Mouse (Mus musculus) forebrain, embryonic 12.5 days (tissue): ENCODE results near the gene Cd81. TPM values are rescaled to one million over a fixed set of nuclear protein-coding genes. Genes with fewer than 3 reads are reported as not detected.

Experiments used
- ATAC-seq: fragments of 200-750 bp; cut with Nextera tagmentation; 2 replicates; pipeline ENCODE4 v1.8.0; 2017; ENCODE audit warnings: moderate TSS enrichment; ENCODE audit not compliant: low FRiP score
- H3K27ac ChIP-seq: fragments of 300-500 bp; sonication (generic); 2 replicates; pipeline ENCODE4 v1.5.1; 2016; ENCODE audit warnings: mild to moderate bottlenecking
- H3K27me3 ChIP-seq: fragments of 300-500 bp; sonication (generic); 2 replicates; pipeline ENCODE4 v1.6.1; 2016; ENCODE audit warnings: mild to moderate bottlenecking
- H3K36me3 ChIP-seq: fragments of 300-500 bp; sonication (generic); replicated peaks from 2 replicates; pipeline ENCODE4 v1.6.1; 2016; ENCODE audit warnings: mild to moderate bottlenecking
- H3K4me1 ChIP-seq: fragments of 300-500 bp; sonication (generic); 2 replicates; pipeline ENCODE4 v1.6.1; 2016
- H3K4me2 ChIP-seq: fragments of 300-500 bp; sonication (generic); 2 replicates; pipeline ENCODE4 v1.6.1; 2016; ENCODE audit warnings: mild to moderate bottlenecking, moderate library complexity
- H3K4me3 ChIP-seq: fragments of 300-500 bp; sonication (generic); replicated peaks from 2 replicates; pipeline ENCODE4 v1.5.1; 2016; ENCODE audit warnings: mild to moderate bottlenecking
- H3K9ac ChIP-seq: fragments of 300-500 bp; sonication (generic); 2 replicates; pipeline ENCODE4 v1.6.1; 2016; ENCODE audit warnings: mild to moderate bottlenecking
- H3K9me3 ChIP-seq: fragments of 300-500 bp; sonication (generic); 2 replicates; pipeline ENCODE4 v1.6.1; 2016
- WGBS: fragments of 180-500 bp; shearing (Covaris S2); methylation state at CpG from one replicate; pipeline ENCODE4 v1.1.7; 2016; 5-methylcytosine and 5-hydroxymethylcytosine counted together
- polyA plus RNA-seq: library from polyadenylated mRNA; unstranded; fragments of >200 nt; fragmentation: Nextera tagmentation; extraction: Ambion mirVana; gene quantifications from 2 replicates; pipeline ENCODE4 v1.2.1, GENCODE M21; 2016

Cd81 gene
- 199 and 205 TPM in 2 replicates for polyA plus RNA-seq

- Histone ChIP-seq H3K4me2 (peak within 1 kb of the TSS; percentile 92), H3K9ac (peak within 1 kb of the TSS; percentile 89), H3K4me1 (peaks cover 42% of the 10 kb centered on the region), H3K36me3 (peaks cover 9% of the 10 kb centered on the region), H3K27me3 (no peaks in the 10 kb centered on the region), H3K4me3 (peak within 1 kb of the TSS; percentile 88), H3K9me3 (no peaks in the 10 kb centered on the region), H3K27ac (peak within 1 kb of the TSS; percentile 82)
- peak; percentile 89 for ATAC-seq
- under 1% methylated on average over 37 of the region's 37 CpGs for WGBS
These were observed at the start of gene Cd81 for GRCm38 (mm10) chr7:143052626-143053007. Gene Cd81, plus strand, starts transcription at chr7:143052739.

- Histone ChIP-seq H3K36me3 (no peaks in the 10 kb centered on the region), H3K4me3 (no peak within 1 kb of the TSS), H3K27ac (no peak within 1 kb of the TSS), H3K4me1 (0 out of 2 replicates have a peak, but pooled peaks cover 3% of the 10 kb centered on the region), H3K9me3 (no peaks in the 10 kb centered on the region), H3K27me3 (no peaks in the 10 kb centered on the region), H3K9ac (no peak within 1 kb of the TSS), H3K4me2 (no peak within 1 kb of the TSS)
- WGBS = 77% methylated on average over 4 of the region's 4 CpGs
- ATAC-seq = no peak
These were observed 47.7 kb upstream of the Cd81 start, which contains the start of gene Tspan32 for GRCm38 (mm10) chr7:143004727-143005343. Gene Tspan32, plus strand, starts transcription at chr7:143005046.

DNA sequence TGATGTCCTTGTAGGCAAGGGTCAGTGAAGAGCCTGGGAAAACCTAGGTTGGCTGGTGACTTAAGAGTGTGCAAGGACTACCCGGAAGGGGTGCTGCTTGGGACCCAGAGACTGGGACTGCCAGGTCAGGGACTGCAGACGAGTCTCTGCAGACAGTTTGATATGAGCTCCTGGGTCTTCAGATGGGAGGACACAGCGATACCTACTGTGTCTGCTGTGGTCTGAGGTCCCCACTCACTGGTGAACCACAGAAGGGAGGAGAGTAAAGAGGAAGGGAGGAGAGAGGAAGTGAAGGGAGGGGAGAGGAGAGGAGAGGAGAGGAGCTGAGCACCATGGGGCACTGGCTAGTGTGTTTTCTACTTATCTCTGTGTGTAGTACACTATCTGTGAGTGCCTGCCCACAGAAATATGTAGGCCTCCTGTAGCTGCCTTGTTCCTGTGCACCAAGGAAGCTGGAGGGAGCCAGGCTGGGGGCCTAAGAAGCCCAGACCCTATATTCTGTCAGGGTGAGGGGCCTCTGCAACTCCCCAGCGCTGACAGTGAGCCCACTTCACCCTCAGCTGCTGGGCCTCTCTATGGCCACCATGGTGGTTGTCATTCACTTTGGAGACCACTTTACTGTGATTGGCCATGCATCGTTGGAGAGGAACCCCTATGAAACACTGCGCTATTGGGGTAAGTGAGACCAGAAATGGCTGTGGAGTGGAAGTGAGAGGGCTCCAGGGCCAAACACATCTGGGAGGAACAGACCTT is 47.0 kb upstream of the Cd81 start:
- no peaks in the 10 kb centered on the region for H3K36me3 ChIP-seq
- WGBS = 88% methylated on average over 6 of the region's 6 CpGs
- no peak for ATAC-seq
- no peaks in the 10 kb centered on the region for H3K9me3 ChIP-seq
- H3K9ac ChIP-seq = no peak overlapping the region
- no peaks in the 10 kb centered on the region for H3K27me3 ChIP-seq
- no peak overlapping the region for H3K4me2 ChIP-seq
- no peak overlapping the region for H3K27ac ChIP-seq
- no peak overlapping the region for H3K4me3 ChIP-seq
- 0 out of 2 replicates have a peak, but pooled peaks cover 3% of the 10 kb centered on the region for H3K4me1 ChIP-seq

DNA sequence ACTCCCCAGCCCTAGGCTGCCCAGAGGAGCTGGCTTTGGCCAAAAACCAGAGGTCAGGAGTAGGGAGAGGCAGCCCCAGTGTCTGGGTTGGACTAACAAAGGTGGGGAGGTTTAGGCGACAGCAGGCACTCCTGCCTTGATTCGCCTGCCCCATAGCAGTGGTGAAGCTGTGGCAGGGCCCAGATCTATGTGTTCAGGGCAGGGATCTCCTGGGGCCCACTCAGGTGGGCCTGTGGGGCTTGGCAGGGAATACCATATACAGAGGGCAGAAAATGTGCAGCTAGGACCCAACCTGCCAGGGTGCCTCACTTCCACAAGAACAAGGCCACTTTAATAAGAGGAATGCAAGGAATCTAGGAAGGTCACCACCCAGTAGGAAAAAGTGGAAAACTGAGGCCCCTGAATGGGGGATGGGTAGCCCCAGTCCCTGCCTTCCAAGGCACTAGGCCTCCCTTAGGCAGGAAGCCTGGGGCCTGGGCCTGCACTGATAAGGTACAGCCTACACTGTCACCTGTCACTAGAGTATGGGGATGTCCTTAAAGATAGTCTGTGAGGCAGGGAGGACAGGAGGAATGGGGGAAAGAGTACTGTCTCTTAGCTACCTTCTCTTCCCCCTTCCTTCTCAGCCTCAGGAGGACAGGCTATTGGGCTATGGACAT is 46.3 kb upstream of the Cd81 start:
- no peaks in the 10 kb centered on the region for H3K27me3 ChIP-seq
- no peak overlapping the region for H3K9ac ChIP-seq
- ATAC-seq = no peak
- no peaks in the 10 kb centered on the region for H3K36me3 ChIP-seq
- WGBS = 76% methylated on average over 2 of the region's 2 CpGs
- H3K4me1 ChIP-seq = 0 out of 2 replicates have a peak, but pooled peaks cover 3% of the 10 kb centered on the region
- H3K4me3 ChIP-seq = no peak overlapping the region
- H3K27ac ChIP-seq = no peak overlapping the region
- H3K9me3 ChIP-seq = no peaks in the 10 kb centered on the region
- no peak overlapping the region for H3K4me2 ChIP-seq

DNA sequence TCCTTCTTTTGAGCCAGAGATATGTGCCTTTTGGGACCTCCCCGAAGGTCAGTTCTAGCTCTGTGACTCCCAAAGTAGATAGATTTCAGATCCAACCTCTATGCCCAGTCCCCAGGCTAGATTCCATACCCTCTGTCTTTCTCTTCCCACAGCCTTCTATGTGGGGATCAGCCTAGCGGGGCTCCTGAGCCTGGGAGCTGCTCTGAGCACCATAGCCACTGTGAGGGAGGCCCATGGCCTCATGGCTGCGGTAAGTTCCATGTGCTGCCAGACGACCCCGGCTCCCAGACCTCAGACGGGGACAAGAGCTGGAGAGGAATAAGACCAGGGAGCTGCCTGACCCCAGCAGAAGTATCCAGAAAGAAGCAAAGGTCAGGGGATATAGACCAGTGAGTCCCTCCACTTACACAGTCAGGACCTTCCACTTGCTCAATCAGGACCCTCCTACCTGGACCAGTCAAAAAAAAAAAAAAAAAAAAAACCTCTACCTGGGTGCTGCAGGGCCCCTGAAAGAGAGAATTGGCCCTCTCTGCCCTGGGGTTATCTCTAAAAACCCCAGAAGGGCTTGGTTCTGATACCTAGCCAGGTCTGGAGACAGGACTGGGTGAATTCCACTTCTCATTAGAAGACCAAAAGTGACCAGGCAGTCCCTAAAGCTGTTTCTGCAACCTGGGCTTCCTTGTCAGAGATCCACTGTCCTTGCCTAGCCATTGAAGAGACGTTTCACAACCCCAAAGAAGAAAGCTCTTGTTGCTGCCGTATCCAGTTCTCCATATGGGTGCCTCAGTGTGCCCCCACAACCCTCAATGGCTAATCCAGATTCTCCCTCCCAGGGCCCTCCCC is 45.6 kb upstream of the Cd81 start:
- WGBS = 91% methylated on average over 8 of the region's 8 CpGs

GRCm38 (mm10) chr7:143007599-143008369 is 44.8 kb upstream of the Cd81 start:
- Histone ChIP-seq H3K36me3 (no peaks in the 10 kb centered on the region), H3K9ac (no peak overlapping the region), H3K27ac (peak overlapping the region; percentile 67), H3K9me3 (no peaks in the 10 kb centered on the region), H3K4me3 (no peak overlapping the region), H3K4me1 (peaks cover 9% of the 10 kb centered on the region; the same call in 1 of the 2 replicates), H3K4me2 (no peak overlapping the region), H3K27me3 (no peaks in the 10 kb centered on the region)
- ATAC-seq = peak; percentile 88
- WGBS = 43% methylated on average over 17 of the region's 17 CpGs

More for the DNA sequence above, 45.6 kb upstream of the Cd81 start:
- Histone ChIP-seq H3K4me3 (no peak overlapping the region), H3K4me2 (no peak overlapping the region), H3K9ac (no peak overlapping the region), H3K4me1 (0 out of 2 replicates have a peak, but pooled peaks cover 3% of the 10 kb centered on the region), H3K9me3 (no peaks in the 10 kb centered on the region), H3K27me3 (no peaks in the 10 kb centered on the region), H3K27ac (no peak overlapping the region), H3K36me3 (no peaks in the 10 kb centered on the region)
- no peak for ATAC-seq

DNA sequence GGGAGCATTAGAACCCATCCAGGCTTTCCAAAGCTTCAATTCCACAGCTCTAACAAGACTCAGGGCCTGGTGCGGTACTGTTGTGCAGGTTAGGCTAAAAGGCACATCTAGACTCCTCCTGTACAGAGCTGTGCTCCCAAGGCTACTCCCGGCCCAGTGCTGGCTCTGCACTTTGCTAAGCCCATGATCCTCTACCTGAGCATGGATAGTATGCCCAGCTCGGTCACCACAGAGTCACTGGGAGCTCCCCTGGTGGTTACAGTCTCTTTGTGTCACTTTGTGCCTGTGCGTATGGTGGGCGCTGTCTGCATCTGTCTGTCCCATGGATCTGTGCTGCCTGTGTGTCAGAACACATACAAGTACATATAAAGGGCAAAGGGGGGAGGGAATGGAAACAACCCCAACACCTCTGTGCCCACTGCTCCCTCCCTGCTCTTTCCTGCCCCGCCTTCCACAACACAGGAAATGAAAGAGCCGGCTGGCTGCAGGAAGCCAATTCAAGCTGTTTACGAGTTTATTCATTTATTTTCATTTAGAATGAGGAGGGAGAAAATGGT is 44.1 kb upstream of the Cd81 start:
- no peak overlapping the region for H3K4me2 ChIP-seq
- no peaks in the 10 kb centered on the region for H3K36me3 ChIP-seq
- H3K27me3 ChIP-seq = no peaks in the 10 kb centered on the region
- peak overlapping the region; percentile 67 for H3K27ac ChIP-seq
- H3K4me3 ChIP-seq = no peak overlapping the region
- no peak overlapping the region for H3K9ac ChIP-seq
- peaks cover 9% of the 10 kb centered on the region; the same call in 1 of the 2 replicates for H3K4me1 ChIP-seq
- ATAC-seq = peak; percentile 22; the same call in 1 of the 2 replicates
- 71% methylated on average over 8 of the region's 8 CpGs for WGBS
- H3K9me3 ChIP-seq = no peaks in the 10 kb centered on the region

DNA sequence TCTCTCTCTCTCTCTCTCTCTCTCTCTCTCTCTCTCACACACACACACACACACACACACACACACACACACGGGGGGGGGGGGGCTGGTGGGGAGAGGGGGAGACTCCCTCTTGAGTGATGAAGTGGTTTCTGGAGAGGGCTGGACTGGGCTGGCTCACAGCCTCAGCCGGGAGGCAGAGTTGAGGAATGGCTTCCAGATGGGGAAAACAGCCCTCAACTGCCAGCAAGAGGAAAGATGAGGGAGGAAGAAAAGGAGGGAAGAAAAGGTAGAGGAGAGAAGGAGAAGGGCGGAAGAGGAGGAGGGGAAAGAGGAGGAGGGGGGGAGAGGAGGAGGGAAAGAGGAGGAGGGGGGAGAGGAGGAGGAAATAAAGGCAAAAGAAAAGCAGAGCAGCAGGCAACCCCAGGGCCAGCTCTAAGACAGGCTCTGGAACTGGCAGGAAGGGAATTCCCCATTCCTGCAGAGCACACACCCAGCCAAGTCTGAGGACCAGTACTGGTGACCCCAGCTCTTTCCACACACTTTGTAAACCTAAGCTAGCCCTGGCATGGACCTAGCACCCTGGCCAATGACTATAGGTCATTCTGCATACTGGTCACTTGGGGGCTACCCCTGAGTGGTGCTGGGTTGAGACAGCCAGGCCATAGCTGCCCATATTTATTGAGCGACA is 43.4 kb upstream of the Cd81 start:
- WGBS = 67% methylated on average over 3 of the region's 4 CpGs
- Histone ChIP-seq H3K27ac (peak overlapping the region; percentile 50; the same call in 1 of the 2 replicates), H3K4me1 (peaks cover 9% of the 10 kb centered on the region; the same call in 1 of the 2 replicates), H3K9me3 (no peaks in the 10 kb centered on the region), H3K4me3 (no peak overlapping the region), H3K27me3 (no peaks in the 10 kb centered on the region), H3K36me3 (no peaks in the 10 kb centered on the region), H3K9ac (no peak overlapping the region), H3K4me2 (no peak overlapping the region)
- no peak for ATAC-seq

- Histone ChIP-seq H3K36me3 (no peaks in the 10 kb centered on the region), H3K9me3 (no peaks in the 10 kb centered on the region), H3K4me2 (no peak overlapping the region), H3K27ac (no peak overlapping the region), H3K9ac (no peak overlapping the region), H3K4me3 (no peak overlapping the region), H3K27me3 (no peaks in the 10 kb centered on the region), H3K4me1 (peaks cover 9% of the 10 kb centered on the region; the same call in 1 of the 2 replicates)
- ATAC-seq = no peak
- WGBS = 84% methylated on average over 4 of the region's 4 CpGs
These were observed 42.5 kb upstream of the Cd81 start for GRCm38 (mm10) chr7:143009996-143010395.

GRCm38 (mm10) chr7:143011226-143011625 is 41.3 kb upstream of the Cd81 start:
- Histone ChIP-seq H3K27ac (no peak overlapping the region), H3K27me3 (no peaks in the 10 kb centered on the region), H3K4me1 (peaks cover 15% of the 10 kb centered on the region), H3K36me3 (no peaks in the 10 kb centered on the region), H3K9ac (no peak overlapping the region), H3K4me3 (no peak overlapping the region), H3K4me2 (no peak overlapping the region), H3K9me3 (no peaks in the 10 kb centered on the region)
- no peak for ATAC-seq
- WGBS = 80% methylated on average over 1 of the region's 1 CpGs
